Mouse (Mus musculus) ES-E14 (cell line): ENCODE results near the gene Arhgef6. TPM values are rescaled to one million over a fixed set of nuclear protein-coding genes. Genes with fewer than 3 reads are reported as not detected.

Experiments used
- DNase-seq: peaks from one replicate; pipeline ENCODE4 v3.0.0-alpha.2; 2013; ENCODE audit warnings: low read depth, low spot score
- H3K27ac ChIP-seq: 2 replicates; pipeline ENCODE4 v1.5.1; 2012; ENCODE audit warnings: low read depth, mild to moderate bottlenecking, low read length, moderate library complexity, mixed read lengths; ENCODE audit not compliant: poor library complexity, insufficient read depth, severe bottlenecking
- H3K36me3 ChIP-seq: 2 replicates; pipeline ENCODE4 v1.6.1; 2012; ENCODE audit warnings: mild to moderate bottlenecking, low read length, moderate library complexity, mixed read lengths; ENCODE audit not compliant: control insufficient read depth, poor library complexity, insufficient read depth, severe bottlenecking
- H3K4me1 ChIP-seq, 2 experiments: fragments of 150-350 bp in 1 of 2; sonication (generic) in 1 of 2; 2 replicates each; pipeline ENCODE4 v1.6.1; 2012; ENCODE audit warnings: low read length in 2 of 2, mild to moderate bottlenecking in 1 of 2, mixed read lengths in 1 of 2; ENCODE audit not compliant: control insufficient read depth in 2 of 2, insufficient read depth in 2 of 2, poor library complexity in 1 of 2
- H3K4me3 ChIP-seq, 2 experiments: fragments of 150-350 bp in 1 of 2; sonication (generic) in 1 of 2; 2 replicates each; pipeline ENCODE4 v1.5.1; 2012; ENCODE audit warnings: low read length in 2 of 2, low read depth in 1 of 2, mild to moderate bottlenecking in 1 of 2, mixed read lengths in 1 of 2; ENCODE audit not compliant: insufficient read depth in 1 of 2, poor library complexity in 1 of 2, severe bottlenecking in 1 of 2
- H3K9ac ChIP-seq: 2 replicates; pipeline ENCODE4 v1.6.1; 2012; ENCODE audit warnings: low read depth, mild to moderate bottlenecking, low read length, mixed read lengths; ENCODE audit not compliant: poor library complexity, insufficient read depth, severe bottlenecking
- H3K9me3 ChIP-seq: fragments of 150-350 bp; sonication (generic); 2 replicates; pipeline ENCODE4 v1.6.1; 2012; ENCODE audit warnings: low read depth, mild to moderate bottlenecking, low read length; ENCODE audit not compliant: control insufficient read depth, insufficient read depth
- CHD2 ChIP-seq: IDR thresholded peaks from 2 replicates; pipeline ENCODE4 v1.6.1; 2014; ENCODE audit warnings: mild to moderate bottlenecking, low read depth, low read length, inconsistent platforms
- HCFC1 ChIP-seq: IDR thresholded peaks from 2 replicates; pipeline ENCODE4 v1.6.1; 2012; ENCODE audit warnings: low read length, inconsistent platforms, borderline replicate concordance; ENCODE audit not compliant: insufficient read depth
- MAFK ChIP-seq: IDR thresholded peaks from 2 replicates; pipeline ENCODE4 v1.6.1; 2014; ENCODE audit warnings: mild to moderate bottlenecking, low read depth, low read length, inconsistent platforms; ENCODE audit not compliant: insufficient read depth
- ZC3H11A ChIP-seq: IDR thresholded peaks from 2 replicates; pipeline ENCODE4 v1.6.1; 2012; ENCODE audit warnings: low read depth, mild to moderate bottlenecking, inconsistent platforms, low read length, borderline replicate concordance
- ZNF384 ChIP-seq: IDR thresholded peaks from 2 replicates; pipeline ENCODE4 v1.6.1; 2012; ENCODE audit warnings: low read depth, low read length, inconsistent platforms
- in situ Hi-C, 2 experiments: fragments of 600-800 bp; cut with MboI; formaldehyde crosslinking; loops; one replicate each; pipeline ENCODE4 v1.15.1; 2025; ENCODE audit warnings: low sequenced_read_pairs in 2 of 2, inconsistent platforms in 1 of 2; ENCODE audit not compliant: unreplicated experiment in 2 of 2
- total RNA-seq: library from RNA; depleted of rRNA; stranded (reverse); fragments of 300-350 nt; gene quantifications from 2 replicates; pipeline ENCODE4 v1.2.3, GENCODE M21; 2012; rRNA removed

Gene Arhgef6
- total RNA-seq, 1 experiment = 1.7 TPM

GRCm38 (mm10) chrX:57183359-57183758, 155.2 kb downstream of the Arhgef6 start:
- DNase-seq = no peak
- Histone ChIP-seq H3K9ac (no peak overlapping the region), H3K9me3 (no peaks in the 10 kb centered on the region), H3K4me3 (no peak overlapping the region), H3K27ac (no peak overlapping the region), H3K36me3 (no peaks in the 10 kb centered on the region), H3K4me1 (no peaks in the 10 kb centered on the region)
- no peak for TF ChIP-seq ZC3H11A
- TF ChIP-seq HCFC1 = no peak
- no peak for TF ChIP-seq CHD2
- TF ChIP-seq MAFK = no peak
- TF ChIP-seq ZNF384 = no peak
- in situ Hi-C loops = no loop called here

GRCm38 (mm10) chrX:57182470-57182869, 156.1 kb downstream of the Arhgef6 start:
- no peak overlapping the region for H3K4me3 ChIP-seq
- H3K4me1 ChIP-seq = no peaks in the 10 kb centered on the region
- H3K27ac ChIP-seq = no peak overlapping the region
- in situ Hi-C loops = no loop called here
- H3K9me3 ChIP-seq = no peaks in the 10 kb centered on the region
- DNase-seq = no peak
- H3K36me3 ChIP-seq = no peaks in the 10 kb centered on the region
- no peak for TF ChIP-seq CHD2
- TF ChIP-seq ZNF384 = no peak
- no peak for TF ChIP-seq HCFC1
- TF ChIP-seq MAFK = no peak
- no peak for TF ChIP-seq ZC3H11A
- no peak overlapping the region for H3K9ac ChIP-seq

Other genes starting within 250 kb of the Arhgef6 start
- gene Cd40lg, start 126.6 kb downstream of the Arhgef6 start, total RNA-seq = not detected in 2 replicates
- gene Rbmx, start 54.3 kb upstream of the Arhgef6 start, total RNA-seq = 16.5 and 21.4 TPM in 2 replicates
- 6.2 and 7.9 TPM in 2 replicates for gene Gm364, start 70.4 kb upstream of the Arhgef6 start, total RNA-seq
- gene Gpr101, start 165.0 kb upstream of the Arhgef6 start, total RNA-seq = not detected in 2 replicates